Mouse (Mus musculus) left cerebral cortex, postnatal 25 days (tissue): ENCODE data around the gene Mapkapk5. TPM values are rescaled to one million over a fixed set of nuclear protein-coding genes. Genes with fewer than 3 reads are reported as not detected.
A peak's percentile ranks its signal among the peaks of the same experiment; 100 is the strongest.
"Not testable (repeated sequence)": the region's sequence is repeated elsewhere in the genome, so short reads cannot be mapped to it uniquely, and the experiment has no call there.

ENCODE experiments used
- DNase-seq, 2 experiments: peaks; one replicate each; pipeline ENCODE4 v3.0.0; 2022; ENCODE audit warnings: low spot score in 2 of 2, mixed read lengths in 1 of 2
- intact Hi-C: fragments of 180-260 bp; cut with DNase I; formaldehyde crosslinking; loops from one replicate; pipeline ENCODE4 v1.15.1; 2025
- total RNA-seq, 2 experiments: library from RNA; stranded (reverse); gene quantifications; 2 replicates each; pipeline ENCODE4 v1.2.3; 2021

The Mapkapk5 gene
- total RNA-seq, 2 experiments from 2014 or later: 66.7 TPM

- intact Hi-C loops: no loop called here
- no peak for DNase-seq
Observed at GRCm38 (mm10) chr5:121566035-121566681, 20.5 kb upstream of the Mapkapk5 start.

- intact Hi-C loops: loop anchor here (1.0 kb wide), 1 partner anchor 38 kb away; no protein-coding TSS in a partner anchor
- DNase-seq: peak; percentile 81 to 86
Observed at GRCm38 (mm10) chr5:121564468-121564895, 18.8 kb upstream of the Mapkapk5 start.

GRCm38 (mm10) chr5:121562436-121562835 lies 16.7 kb upstream of the Mapkapk5 start:
- intact Hi-C loops: no loop called here
- no peak for DNase-seq

GRCm38 (mm10) chr5:121549196-121549595 lies 3.5 kb upstream of the Mapkapk5 start:
- intact Hi-C loops: no loop called here
- DNase-seq: no peak

- DNase-seq: no peak
- intact Hi-C loops: loop anchor here (2.0 kb wide), 1 partner anchor 56 kb away; no protein-coding TSS in a partner anchor
Observed at GRCm38 (mm10) chr5:121547084-121547483, 1.4 kb upstream of the Mapkapk5 start.

- peak; percentile 41 to 46 for DNase-seq
- intact Hi-C loops: loop anchor here (2.0 kb wide), 1 partner anchor 56 kb away; no protein-coding TSS in a partner anchor
Observed at GRCm38 (mm10) chr5:121546530-121546895, 808 bp upstream of the Mapkapk5 start.

- DNase-seq: no peak
- intact Hi-C loops: no loop called here
Observed at GRCm38 (mm10) chr5:121544910-121545792, 554 bp downstream of the Mapkapk5 start, which contains the start of the genes Adam1a and Gm42878. Gene Adam1a, minus strand, starts transcription at chr5:121545482. Gene Gm42878, minus strand, starts transcription at chr5:121545482.

- intact Hi-C loops: no loop called here
- DNase-seq: no peak
Observed at GRCm38 (mm10) chr5:121543370-121543769, 2.3 kb downstream of the Mapkapk5 start.

GRCm38 (mm10) chr5:121541235-121541634 lies 4.5 kb downstream of the Mapkapk5 start:
- intact Hi-C loops: no loop called here
- no peak for DNase-seq

GRCm38 (mm10) chr5:121540066-121540465 lies 5.6 kb downstream of the Mapkapk5 start:
- DNase-seq: no peak
- intact Hi-C loops: no loop called here

- intact Hi-C loops: no loop called here
- DNase-seq: no peak
Observed at GRCm38 (mm10) chr5:121537588-121537987, 8.1 kb downstream of the Mapkapk5 start.

- intact Hi-C loops: no loop called here
- DNase-seq: no peak
Observed at GRCm38 (mm10) chr5:121536921-121537555, 8.7 kb downstream of the Mapkapk5 start.

- DNase-seq: no peak
- intact Hi-C loops: no loop called here
Observed at GRCm38 (mm10) chr5:121535116-121535515, 10.6 kb downstream of the Mapkapk5 start.

- DNase-seq: no peak
Observed at GRCm38 (mm10) chr5:121534521-121534920, 11.2 kb downstream of the Mapkapk5 start.

GRCm38 (mm10) chr5:121526961-121527360 lies 18.7 kb downstream of the Mapkapk5 start:
- no peak for DNase-seq
- intact Hi-C loops: no loop called here

More at GRCm38 (mm10) chr5:121534521-121534920, 11.2 kb downstream of the Mapkapk5 start:
- intact Hi-C loops: no loop called here

GRCm38 (mm10) chr5:121526526-121526925 lies 19.2 kb downstream of the Mapkapk5 start:
- DNase-seq: no peak
- intact Hi-C loops: no loop called here

GRCm38 (mm10) chr5:121525774-121526450 lies 19.8 kb downstream of the Mapkapk5 start:
- intact Hi-C loops: no loop called here

GRCm38 (mm10) chr5:121519758-121520157 lies 25.9 kb downstream of the Mapkapk5 start:
- intact Hi-C loops: not testable (repeated sequence)

More at GRCm38 (mm10) chr5:121525774-121526450, 19.8 kb downstream of the Mapkapk5 start:
- no peak for DNase-seq

GRCm38 (mm10) chr5:121518983-121519382 lies 26.7 kb downstream of the Mapkapk5 start:
- intact Hi-C loops: no loop called here
- DNase-seq: no peak

More at GRCm38 (mm10) chr5:121519758-121520157, 25.9 kb downstream of the Mapkapk5 start:
- not testable (repeated sequence) for DNase-seq
